Comparison of ENCODE assay signal across 8 mouse cellular contexts in genomic region chr7:140821653-140822329, GRCm38 (mm10). TPM values are rescaled to one million over a fixed set of nuclear protein-coding genes. Genes with fewer than 3 reads are reported as not detected.
DNase-seq lines count a peak whose midpoint lies in the region; ATAC-seq and TF ChIP-seq lines count a peak whose summit lies in the region.

Zfp941 (minus strand) TSS chr7:140822178.

- H3K4me1 ChIP-seq in kidney, postnatal 0 days (replicated peaks; ENCODE audit: insufficient read depth, low read length) = no peaks in the 10 kb centered on the region
- no peaks in the 10 kb centered on the region for H3K4me1 ChIP-seq in liver, embryonic 11.5 days (replicated peaks; ENCODE audit: control insufficient read depth, insufficient read depth, low read length)
- H3K4me1 ChIP-seq in neural tube, embryonic 12.5 days = no peaks in the 10 kb centered on the region

- no peaks in the 10 kb centered on the region for H3K9me3 ChIP-seq in kidney, postnatal 0 days (replicated peaks; ENCODE audit: low read length)
- H3K9me3 ChIP-seq in liver, embryonic 11.5 days (ENCODE audit: control insufficient read depth, low read length) = no peaks in the 10 kb centered on the region
- no peaks in the 10 kb centered on the region for H3K9me3 ChIP-seq in neural tube, embryonic 12.5 days

- ATAC-seq in granulocyte monocyte progenitor cell, adult 5-6 weeks (replicated peaks; ENCODE audit: poor library complexity, severe bottlenecking) = peak; percentile 86
- ATAC-seq in kidney, postnatal 0 days (replicated peaks; ENCODE audit: low FRiP score, low read depth) = peak; percentile 82
- peak; percentile 73 for ATAC-seq in liver, embryonic 11.5 days (replicated peaks; ENCODE audit: low FRiP score)
- peak; percentile 90 for ATAC-seq in neural tube, embryonic 12.5 days (ENCODE audit: low FRiP score, low read depth)

- DNase-seq in heart, adult 18-20 months = peak; percentile 12 to 24
- no peak for DNase-seq in heart, adult 9 months (ENCODE audit: low spot score in 2 of 2)
- DNase-seq in cerebellum, postnatal 4 days (ENCODE audit: low spot score in 2 of 2) = peak; percentile 52 to 69
- DNase-seq in kidney, postnatal 0 days (ENCODE audit: low spot score) = peak; percentile 57
- DNase-seq in liver, embryonic 11.5 days (ENCODE audit: low spot score) = peak; percentile 62
- no peak for DNase-seq in spleen, postnatal 14 days (ENCODE audit: low spot score in 2 of 2)

- H3K36me3 ChIP-seq in kidney, postnatal 0 days (ENCODE audit: insufficient read depth, low read length) = no peaks in the 10 kb centered on the region
- H3K36me3 ChIP-seq in liver, embryonic 11.5 days (ENCODE audit: control insufficient read depth, insufficient read depth, low read length) = no peaks in the 10 kb centered on the region
- no peaks in the 10 kb centered on the region for H3K36me3 ChIP-seq in neural tube, embryonic 12.5 days

- TF ChIP-seq CTCF in kidney, postnatal 0 days (IDR thresholded peaks at IDR 0.05; ENCODE audit: low read depth) = no peak

- no peak within 1 kb of the TSS for H3K27ac ChIP-seq in kidney, postnatal 0 days
- no peak within 1 kb of the TSS for H3K27ac ChIP-seq in liver, embryonic 11.5 days (ENCODE audit: low read depth, low read length)
- H3K27ac ChIP-seq in neural tube, embryonic 12.5 days = peak within 1 kb of the TSS; percentile 68

- WGBS in kidney, postnatal 0 days = under 1% methylated on average over 21 of the region's 21 CpGs
- 4% methylated on average over 21 of the region's 21 CpGs for WGBS in liver, embryonic 11.5 days
- 1% methylated on average over 21 of the region's 21 CpGs for WGBS in neural tube, embryonic 12.5 days

- H3K4me2 ChIP-seq in kidney, postnatal 0 days (ENCODE audit: low read length) = peak within 1 kb of the TSS; percentile 73
- H3K4me2 ChIP-seq in liver, embryonic 11.5 days = peak within 1 kb of the TSS; percentile 63
- peak within 1 kb of the TSS; percentile 70 for H3K4me2 ChIP-seq in neural tube, embryonic 12.5 days (replicated peaks)

- H3K9ac ChIP-seq in kidney, postnatal 0 days (ENCODE audit: low read depth, low read length) = peak within 1 kb of the TSS; percentile 32; the same call in 1 of the 2 replicates
- peak within 1 kb of the TSS; percentile 28; the same call in 1 of the 2 replicates for H3K9ac ChIP-seq in liver, embryonic 11.5 days (ENCODE audit: low read depth, low read length)
- peak within 1 kb of the TSS; percentile 64 for H3K9ac ChIP-seq in neural tube, embryonic 12.5 days

- no peaks in the 10 kb centered on the region for H3K27me3 ChIP-seq in kidney, postnatal 0 days (ENCODE audit: insufficient read depth, low read length)
- H3K27me3 ChIP-seq in liver, embryonic 11.5 days (replicated peaks; ENCODE audit: control insufficient read depth, insufficient read depth, low read length) = no peaks in the 10 kb centered on the region
- no peaks in the 10 kb centered on the region for H3K27me3 ChIP-seq in neural tube, embryonic 12.5 days (replicated peaks)

- peak within 1 kb of the TSS; percentile 40 for H3K4me3 ChIP-seq in kidney, postnatal 0 days (replicated peaks; ENCODE audit: low read depth, low read length)
- peak within 1 kb of the TSS; percentile 40 for H3K4me3 ChIP-seq in liver, embryonic 11.5 days (ENCODE audit: low read depth, low read length)
- peak within 1 kb of the TSS; percentile 50 for H3K4me3 ChIP-seq in neural tube, embryonic 12.5 days

RNA-seq across cellular contexts. Expression of gene Zfp941, which starts in this region (rescaled TPM):
- total RNA-seq in heart, adult 18-20 months (2021) = under 1 TPM; 0.20 to 0.41 TPM
- 0.58 and 1.4 TPM in 2 replicates for total RNA-seq in granulocyte monocyte progenitor cell, adult 5-6 weeks (2014; fragmentation: Nextera tagmentation)
- total RNA-seq in granulocyte monocyte progenitor cell, adult 5-6 weeks (2017) = 1.1 and 1.7 TPM in 2 replicates
- polyA plus RNA-seq in kidney, postnatal 0 days (2015; fragmentation: Nextera tagmentation; extraction: Ambion mirVana) = 1.2 and 1.3 TPM in 2 replicates
- polyA plus RNA-seq in liver, embryonic 11.5 days (2014; fragmentation: Nextera tagmentation; extraction: Ambion mirVana) = 0.63 and 0.96 TPM in 2 replicates
- polyA plus RNA-seq in neural tube, embryonic 12.5 days (2016; fragmentation: Nextera tagmentation; extraction: Ambion mirVana) = 13.2 and 15.3 TPM in 2 replicates

Comparison
In these comparisons a context has a peak if more than half of its experiments do, and no peak if none do; other contexts are left out.
1. Peak in DNase-seq in heart, adult 18-20 months; RNA of the gene not detected or under 1 TPM.
2. Peak in DNase-seq, ATAC-seq, H3K4me3 ChIP-seq, H3K9ac ChIP-seq and H3K4me2 ChIP-seq in liver, embryonic 11.5 days; RNA of the gene not detected or under 1 TPM.
3. DNase-seq: peak in cerebellum, postnatal 4 days (2 of 2) and kidney, postnatal 0 days (single experiment); none in heart, adult 9 months (0 of 2) and spleen, postnatal 14 days (0 of 2).
4. Peak in every context shown above with its lines, with median percentiles within 50 percentile points of each other: ATAC-seq, H3K4me2 ChIP-seq, H3K4me3 ChIP-seq and H3K9ac ChIP-seq.